7 mouse cellular contexts compared by ENCODE assay signal in the genomic region with DNA sequence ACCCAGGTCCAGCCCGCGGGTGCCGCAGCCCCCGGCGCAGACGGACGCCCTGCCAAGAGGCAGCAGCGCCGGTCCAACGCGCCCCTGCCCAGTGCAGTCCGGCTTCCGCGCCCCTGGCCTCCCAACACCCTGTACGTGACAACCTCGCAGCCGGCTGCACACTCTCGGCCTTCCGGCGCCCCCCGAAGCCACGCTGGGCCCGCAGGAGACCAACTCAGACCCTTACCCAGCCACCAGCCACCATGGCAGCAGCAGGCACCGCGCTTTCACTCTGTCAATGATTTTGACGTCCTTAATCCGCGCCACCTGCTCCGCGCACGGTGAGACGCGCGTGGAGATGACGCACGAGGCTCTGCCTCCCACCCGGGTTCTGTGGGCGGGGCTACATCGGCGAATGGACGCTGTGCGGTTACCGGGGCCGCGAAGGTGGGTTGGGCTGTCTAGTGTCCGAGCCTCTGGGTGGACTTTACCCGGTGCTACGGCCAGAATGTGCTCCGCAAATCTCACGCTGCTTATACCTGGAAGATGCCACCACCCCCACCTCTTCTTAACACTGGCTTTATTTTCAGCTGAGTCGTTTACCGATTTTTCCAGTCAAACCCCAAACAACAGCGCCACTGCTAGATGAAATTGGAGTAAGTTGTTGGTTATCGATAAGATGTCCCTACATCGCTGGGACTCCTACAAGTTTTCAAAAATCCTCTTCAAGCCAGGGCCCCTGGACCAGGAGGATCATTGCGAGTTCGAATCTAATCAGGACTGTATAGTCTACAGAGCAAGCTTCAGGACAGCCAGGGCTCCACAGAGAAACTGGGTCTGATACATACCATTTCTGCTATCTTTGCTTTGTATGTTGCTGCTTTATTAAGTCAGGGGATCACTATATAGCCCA. TPM values are rescaled to one million over a fixed set of nuclear protein-coding genes. Genes with fewer than 3 reads are reported as not detected.
DNase-seq lines count a peak whose midpoint lies in the region; ATAC-seq and TF ChIP-seq lines count a peak whose summit lies in the region.

A gene (minus strand): TSS at position 354 of the 892 bp plus-strand sequence.

- peak; percentile 64 for ATAC-seq in embryonic facial prominence, embryonic 12.5 days (ENCODE audit: insufficient number of reproducible peaks, insufficient read depth, low FRiP score, low TSS enrichment)
- ATAC-seq in limb, embryonic 12.5 days (ENCODE audit: insufficient number of reproducible peaks, insufficient read depth, low FRiP score, low TSS enrichment, low read depth), result peak; percentile 83
- ATAC-seq in midbrain, embryonic 15.5 days (replicated peaks), result peak; percentile 94

- no peak for TF ChIP-seq CTCF in kidney, adult 2 months (conservative IDR thresholded peaks at IDR 0.05; ENCODE audit: insufficient read depth, insufficient read length, low read depth, low read length)
- no peak for TF ChIP-seq CTCF in spleen, adult 2 months (IDR thresholded peaks at IDR 0.05; ENCODE audit: extremely low read depth, insufficient read depth, insufficient read length, insufficient replicate concordance)

- H3K9ac ChIP-seq in embryonic facial prominence, embryonic 12.5 days, result peak within 1 kb of the TSS; percentile 88
- peak within 1 kb of the TSS; percentile 92 for H3K9ac ChIP-seq in limb, embryonic 12.5 days (replicated peaks)
- peak within 1 kb of the TSS; percentile 91 for H3K9ac ChIP-seq in midbrain, embryonic 15.5 days

- peak within 1 kb of the TSS; percentile 41; the same call in 1 of the 2 replicates for H3K27ac ChIP-seq in embryonic facial prominence, embryonic 12.5 days
- H3K27ac ChIP-seq in kidney, adult 2 months (ENCODE audit: insufficient read depth, low read depth, low read length), result 0 out of 2 replicates have a peak within 1 kb of the TSS, but pooled peaks have one; percentile 11
- peak within 1 kb of the TSS; percentile 46 for H3K27ac ChIP-seq in limb, embryonic 12.5 days
- peak within 1 kb of the TSS; percentile 84 for H3K27ac ChIP-seq in midbrain, embryonic 15.5 days
- H3K27ac ChIP-seq in spleen, adult 2 months (ENCODE audit: insufficient read depth, low read length), result peak within 1 kb of the TSS; percentile 15; the same call in 1 of the 2 replicates

- H3K4me3 ChIP-seq in embryonic facial prominence, embryonic 12.5 days, result peak within 1 kb of the TSS; percentile 99
- H3K4me3 ChIP-seq in kidney, adult 2 months (ENCODE audit: insufficient read depth, low read depth, low read length), result peak within 1 kb of the TSS; percentile 86
- peak within 1 kb of the TSS; percentile 99 for H3K4me3 ChIP-seq in limb, embryonic 12.5 days (replicated peaks)
- peak within 1 kb of the TSS; percentile 96 for H3K4me3 ChIP-seq in midbrain, embryonic 15.5 days
- peak within 1 kb of the TSS; percentile 86 for H3K4me3 ChIP-seq in spleen, adult 2 months (ENCODE audit: extremely low read depth, insufficient read depth, insufficient read length)

- TF ChIP-seq POLR2A in kidney, adult 2 months (IDR thresholded peaks at IDR 0.05; ENCODE audit: low read depth, low read length), result peak; percentile 35
- no peak; the same call in 1 of the 2 replicates for TF ChIP-seq POLR2A in spleen, adult 2 months (IDR thresholded peaks at IDR 0.05; ENCODE audit: low read depth, low read length)

- peak; percentile 94 for DNase-seq in adrenal gland, postnatal 25 days
- peak; percentile 94 to 96 for DNase-seq in heart, adult 18-20 months
- DNase-seq in kidney, adult 2 months, result peak; percentile 97
- DNase-seq in spleen, adult 2 months (ENCODE audit: low read depth in 1 of 2, low spot score in 2 of 2), result peak; percentile 85 to 91

- no peaks in the 10 kb centered on the region for H3K27me3 ChIP-seq in embryonic facial prominence, embryonic 12.5 days
- no peaks in the 10 kb centered on the region for H3K27me3 ChIP-seq in kidney, adult 2 months (replicated peaks; ENCODE audit: control insufficient read depth, insufficient read depth, low read length)
- H3K27me3 ChIP-seq in limb, embryonic 12.5 days, result no peaks in the 10 kb centered on the region
- H3K27me3 ChIP-seq in midbrain, embryonic 15.5 days (replicated peaks), result no peaks in the 10 kb centered on the region
- no peaks in the 10 kb centered on the region for H3K27me3 ChIP-seq in spleen, adult 2 months (ENCODE audit: control insufficient read depth, insufficient read depth, low read length)

- 1% methylated on average over 56 of the region's 57 CpGs for WGBS in embryonic facial prominence, embryonic 12.5 days
- WGBS in kidney, adult 2 months, result 1% methylated on average over 56 of the region's 57 CpGs
- 1% methylated on average over 57 of the region's 57 CpGs for WGBS in limb, embryonic 12.5 days
- under 1% methylated on average over 57 of the region's 57 CpGs for WGBS in midbrain, embryonic 15.5 days
- 1% methylated on average over 57 of the region's 57 CpGs for WGBS in spleen, adult 2 months

- peak within 1 kb of the TSS; percentile 98 for H3K4me2 ChIP-seq in embryonic facial prominence, embryonic 12.5 days (replicated peaks)
- peak within 1 kb of the TSS; percentile 92 for H3K4me2 ChIP-seq in limb, embryonic 12.5 days
- peak within 1 kb of the TSS; percentile 93 for H3K4me2 ChIP-seq in midbrain, embryonic 15.5 days

- H3K4me1 ChIP-seq in embryonic facial prominence, embryonic 12.5 days, result peaks cover 12% of the 10 kb centered on the region; the same call in 1 of the 2 replicates
- peaks cover 6% of the 10 kb centered on the region for H3K4me1 ChIP-seq in kidney, adult 2 months (ENCODE audit: control insufficient read depth, insufficient read depth, low read length)
- H3K4me1 ChIP-seq in limb, embryonic 12.5 days (replicated peaks), result peaks cover 15% of the 10 kb centered on the region
- H3K4me1 ChIP-seq in midbrain, embryonic 15.5 days, result peaks cover 23% of the 10 kb centered on the region
- H3K4me1 ChIP-seq in spleen, adult 2 months (ENCODE audit: control insufficient read depth, insufficient read depth, insufficient read length), result no peaks in the 10 kb centered on the region

- peaks cover 26% of the 10 kb centered on the region for H3K36me3 ChIP-seq in embryonic facial prominence, embryonic 12.5 days
- H3K36me3 ChIP-seq in kidney, adult 2 months (ENCODE audit: control insufficient read depth, insufficient read depth, low read length), result no peaks in the 10 kb centered on the region
- H3K36me3 ChIP-seq in limb, embryonic 12.5 days, result peaks cover 24% of the 10 kb centered on the region
- H3K36me3 ChIP-seq in midbrain, embryonic 15.5 days (replicated peaks), result peaks cover 23% of the 10 kb centered on the region
- H3K36me3 ChIP-seq in spleen, adult 2 months (ENCODE audit: control insufficient read depth, insufficient read depth, low read length), result peaks cover 11% of the 10 kb centered on the region

- no peaks in the 10 kb centered on the region for H3K9me3 ChIP-seq in embryonic facial prominence, embryonic 12.5 days
- H3K9me3 ChIP-seq in limb, embryonic 12.5 days, result no peaks in the 10 kb centered on the region
- no peaks in the 10 kb centered on the region for H3K9me3 ChIP-seq in midbrain, embryonic 15.5 days

RNA-seq across cellular contexts. Expression of the gene that starts here (rescaled TPM):
- total RNA-seq in adrenal gland, postnatal 25 days (2021), result 53.1 and 54.4 TPM in 2 replicates
- 41.9 and 42.3 TPM in 2 replicates for polyA plus RNA-seq in embryonic facial prominence, embryonic 12.5 days (2016; fragmentation: Nextera tagmentation; extraction: Ambion mirVana)
- 10 to 100 TPM; 19.4 to 20.4 TPM for total RNA-seq in heart, adult 18-20 months (2021)
- polyA plus RNA-seq in kidney, adult 2 months (2012; rRNA removed), result 23.6 and 25.9 TPM in 2 replicates
- 45.6 and 47.1 TPM in 2 replicates for polyA plus RNA-seq in limb, embryonic 12.5 days (2016; fragmentation: Nextera tagmentation; extraction: Ambion mirVana)
- polyA plus RNA-seq in midbrain, embryonic 15.5 days (2015; fragmentation: Nextera tagmentation; extraction: Ambion mirVana), result 46.7 and 49.6 TPM in 2 replicates
- polyA plus RNA-seq in spleen, adult 2 months (2012; rRNA removed), result 10.1 and 12.7 TPM in 2 replicates

Comparison
In these comparisons a context has a peak if more than half of its experiments do, and no peak if none do; other contexts are left out.
1. Peak in every context shown above with its lines: DNase-seq, ATAC-seq, H3K4me3 ChIP-seq and H3K27ac ChIP-seq.
2. H3K27ac ChIP-seq: peak in every context shown above with its lines; median percentile 84 in midbrain, embryonic 15.5 days; 46 in limb, embryonic 12.5 days; 41 in embryonic facial prominence, embryonic 12.5 days; 15 in spleen, adult 2 months; 11 in kidney, adult 2 months.